Mouse (Mus musculus) retina, embryonic 14.5 days (tissue): ENCODE measurements at regions not wholly inside any gene's neighbourhood (a gene's known extent, or its start where the extent isn't known, plus 50 kb on each side); places are given as distances from the start of the nearest gene placed in this dataset.

Source experiments
- DNase-seq: peaks from one replicate; pipeline ENCODE4 v3.0.0-alpha.2; 2015; ENCODE audit warnings: low spot score

GRCm38 (mm10) chr6:11404101-11404500, 503.2 kb downstream of the Ndufa4 start:
- no peak for DNase-seq

- no peak for DNase-seq
Measured at GRCm38 (mm10) chr6:11359088-11359487, 548.2 kb downstream of the Ndufa4 start.

GRCm38 (mm10) chr6:11353599-11353998, 553.7 kb downstream of the Ndufa4 start:
- no peak for DNase-seq

- DNase-seq = no peak
Measured at GRCm38 (mm10) chr6:11334137-11334536, 573.2 kb downstream of the Ndufa4 start.

- no peak for DNase-seq
Measured at GRCm38 (mm10) chr6:11313744-11314143, 593.6 kb downstream of the Ndufa4 start.

- DNase-seq = peak; percentile 12
Measured at GRCm38 (mm10) chr6:11305979-11306534, 601.2 kb downstream of the Ndufa4 start.

- peak; percentile 62 for DNase-seq
Measured at GRCm38 (mm10) chr6:11283990-11284389, 623.3 kb downstream of the Ndufa4 start.

- no peak for DNase-seq
Measured at GRCm38 (mm10) chr6:11275214-11275613, 632.1 kb downstream of the Ndufa4 start.
